Mouse (Mus musculus) thymus, adult 18-20 months (tissue): ENCODE measurements at regions not wholly inside any gene's neighbourhood (a gene's known extent, or its start where the extent isn't known, plus 50 kb on each side); places are given as distances from the start of the nearest gene placed in this dataset.

Experiments used
- DNase-seq, 2 experiments: peaks; one replicate each; pipeline ENCODE4 v3.0.0; 2022; ENCODE audit warnings: mixed read lengths in 2 of 2

- no peak for DNase-seq
Measured at GRCm38 (mm10) chr1:159034952-159035351, 54.7 kb upstream of the Pappa2 start.

- DNase-seq = no peak
Measured at GRCm38 (mm10) chr1:159036371-159036770, 56.1 kb upstream of the Pappa2 start.

DNA sequence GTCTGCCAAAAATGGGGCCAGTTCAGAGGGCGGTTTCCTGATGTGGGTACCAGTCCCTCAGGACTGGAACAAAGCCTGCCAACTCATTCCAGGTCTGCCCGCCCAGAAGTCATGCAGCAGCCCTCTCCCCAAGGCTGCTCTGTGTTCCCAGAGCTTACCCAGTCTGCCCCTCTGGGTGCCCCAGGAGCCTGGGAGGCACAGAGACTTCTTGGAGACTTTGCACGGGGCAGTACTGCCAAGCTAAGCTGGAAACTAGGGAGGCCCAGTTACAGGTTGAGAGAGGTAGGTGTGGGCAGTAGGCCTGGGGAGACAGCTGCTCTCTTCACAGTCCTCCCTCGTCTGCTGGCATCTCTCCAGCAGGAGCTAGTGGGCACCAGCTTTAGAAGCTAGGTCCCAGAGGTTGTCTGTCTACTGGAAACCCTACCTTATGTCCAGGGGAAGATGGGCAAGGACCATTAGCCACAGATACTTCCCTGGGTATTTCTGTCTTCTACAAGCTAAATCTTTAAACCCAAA lies 65.6 kb upstream of the Pappa2 start:
- DNase-seq = no peak

GRCm38 (mm10) chr1:159065024-159065423 lies 84.7 kb upstream of the Pappa2 start:
- no peak for DNase-seq

GRCm38 (mm10) chr1:159099205-159099604 lies 118.9 kb upstream of the Pappa2 start:
- no peak for DNase-seq

DNA sequence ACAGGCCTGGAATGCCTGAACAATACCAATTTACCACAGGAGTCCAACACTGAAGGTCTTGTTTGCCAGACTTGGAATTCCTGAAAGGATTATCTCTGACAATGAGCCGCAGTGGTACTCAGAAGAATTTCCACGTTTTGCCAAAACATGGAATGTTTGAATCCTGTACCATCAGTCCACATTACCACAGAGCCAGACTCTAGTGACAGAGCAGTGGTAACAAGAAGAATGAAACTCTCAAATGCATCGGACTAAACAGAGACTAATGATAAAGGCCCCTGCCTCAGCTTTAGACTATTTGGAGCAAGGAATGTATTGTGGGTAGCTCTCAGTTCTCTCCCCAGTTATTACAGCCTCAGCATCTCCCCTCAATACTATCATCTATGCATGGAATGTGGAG lies 109.9 kb upstream of the Cop1 start:
- no peak for DNase-seq

DNA sequence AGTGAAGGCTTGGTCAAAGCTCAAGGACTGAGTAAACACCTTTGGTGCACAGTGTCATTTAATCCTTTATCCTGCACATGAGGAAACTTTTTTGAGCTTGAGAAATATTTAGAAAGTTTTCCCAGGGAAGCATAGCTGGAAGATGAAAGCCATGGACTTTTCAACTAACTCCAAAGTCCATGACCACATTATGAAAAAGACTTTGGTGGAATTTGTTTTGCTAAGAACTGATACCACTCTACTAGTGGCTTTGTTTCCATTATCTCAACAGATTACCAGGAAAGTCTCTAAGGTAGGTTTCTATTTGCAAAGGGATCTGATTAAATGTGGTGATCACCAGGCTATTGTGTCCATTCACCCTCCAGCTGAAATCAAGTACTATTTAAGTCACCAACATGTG lies 107.2 kb upstream of the Cop1 start:
- no peak for DNase-seq

GRCm38 (mm10) chr1:159135301-159135700 lies 96.8 kb upstream of the Cop1 start:
- peak in 1 of 2 experiments; percentile 4 for DNase-seq

- no peak for DNase-seq
Measured at GRCm38 (mm10) chr1:159147788-159148497, 84.2 kb upstream of the Cop1 start.

DNA sequence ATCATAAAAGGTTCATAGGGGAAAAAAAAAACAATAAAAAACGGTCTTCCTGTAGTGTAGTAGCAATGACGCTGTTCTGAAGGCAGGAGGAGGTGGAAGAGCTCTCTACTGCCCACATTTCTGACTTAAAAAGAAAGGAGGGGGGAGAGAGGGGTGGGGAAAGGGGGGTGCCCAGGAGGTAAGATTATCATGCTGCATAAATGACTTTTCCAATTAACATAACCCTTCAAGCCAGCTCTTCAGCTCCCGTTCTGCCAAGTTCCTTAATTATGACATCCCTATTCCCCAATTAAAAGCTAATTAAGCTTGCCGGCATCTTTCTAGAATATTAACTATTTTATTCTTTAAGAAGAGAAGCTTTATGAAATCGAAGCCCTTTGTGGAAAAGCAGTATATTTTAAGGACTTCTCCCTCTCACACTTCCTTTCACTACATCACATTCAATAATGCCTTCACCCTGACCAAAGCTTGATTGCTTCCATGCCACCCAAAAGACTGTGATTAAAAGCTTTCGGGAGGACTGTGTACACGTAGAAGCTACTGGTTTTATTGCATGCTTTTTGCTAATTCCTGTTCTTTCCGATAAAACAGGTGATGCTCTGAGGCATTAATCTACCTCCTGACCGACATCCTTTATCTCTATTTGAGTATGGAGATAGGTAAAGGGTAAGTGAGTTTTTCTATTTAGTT lies 83.5 kb upstream of the Cop1 start:
- no peak for DNase-seq

- DNase-seq = no peak
Measured at GRCm38 (mm10) chr1:159149207-159149606, 82.9 kb upstream of the Cop1 start.

DNA sequence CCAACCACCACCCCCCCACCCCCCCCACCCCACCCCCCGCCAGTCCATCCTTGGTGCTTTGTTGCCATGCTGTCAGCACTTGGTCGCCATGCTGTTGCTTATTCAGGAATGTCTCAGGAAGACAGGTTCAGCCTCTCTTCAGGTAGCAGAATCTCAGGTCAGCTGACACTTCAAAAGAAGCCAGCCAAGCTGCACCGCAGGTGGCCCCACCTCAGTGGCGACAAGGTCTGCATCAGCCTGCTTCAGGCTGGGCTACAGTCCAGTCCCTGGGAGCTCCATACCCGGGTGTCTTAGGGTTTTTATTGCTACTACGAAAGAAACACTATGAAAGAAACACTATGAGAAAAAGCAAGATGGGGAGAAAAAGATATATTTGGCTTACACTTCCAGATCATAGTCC lies 82.4 kb upstream of the Cop1 start:
- no peak for DNase-seq

- no peak for DNase-seq
Measured at GRCm38 (mm10) chr1:159150351-159150750, 81.8 kb upstream of the Cop1 start.

DNA sequence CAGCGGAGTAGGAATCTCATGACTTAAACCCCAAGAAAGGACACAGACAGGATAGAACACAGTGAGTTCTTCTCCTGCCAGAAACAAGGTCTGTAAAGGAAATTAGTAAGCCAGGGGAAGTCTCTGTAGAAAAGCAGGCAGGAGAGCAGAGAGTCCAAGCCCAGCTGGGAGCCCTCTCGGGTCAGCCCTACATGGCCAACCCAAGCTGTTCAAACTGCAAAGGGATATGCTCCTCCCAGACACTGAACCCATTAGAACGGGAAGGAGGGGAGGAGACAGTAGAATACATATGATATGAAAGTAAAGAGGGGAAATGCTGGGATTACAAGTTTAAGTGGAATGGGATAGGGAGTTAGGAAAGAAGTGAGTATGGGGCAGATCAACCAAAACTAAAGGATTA lies 75.7 kb upstream of the Cop1 start:
- DNase-seq = no peak

DNA sequence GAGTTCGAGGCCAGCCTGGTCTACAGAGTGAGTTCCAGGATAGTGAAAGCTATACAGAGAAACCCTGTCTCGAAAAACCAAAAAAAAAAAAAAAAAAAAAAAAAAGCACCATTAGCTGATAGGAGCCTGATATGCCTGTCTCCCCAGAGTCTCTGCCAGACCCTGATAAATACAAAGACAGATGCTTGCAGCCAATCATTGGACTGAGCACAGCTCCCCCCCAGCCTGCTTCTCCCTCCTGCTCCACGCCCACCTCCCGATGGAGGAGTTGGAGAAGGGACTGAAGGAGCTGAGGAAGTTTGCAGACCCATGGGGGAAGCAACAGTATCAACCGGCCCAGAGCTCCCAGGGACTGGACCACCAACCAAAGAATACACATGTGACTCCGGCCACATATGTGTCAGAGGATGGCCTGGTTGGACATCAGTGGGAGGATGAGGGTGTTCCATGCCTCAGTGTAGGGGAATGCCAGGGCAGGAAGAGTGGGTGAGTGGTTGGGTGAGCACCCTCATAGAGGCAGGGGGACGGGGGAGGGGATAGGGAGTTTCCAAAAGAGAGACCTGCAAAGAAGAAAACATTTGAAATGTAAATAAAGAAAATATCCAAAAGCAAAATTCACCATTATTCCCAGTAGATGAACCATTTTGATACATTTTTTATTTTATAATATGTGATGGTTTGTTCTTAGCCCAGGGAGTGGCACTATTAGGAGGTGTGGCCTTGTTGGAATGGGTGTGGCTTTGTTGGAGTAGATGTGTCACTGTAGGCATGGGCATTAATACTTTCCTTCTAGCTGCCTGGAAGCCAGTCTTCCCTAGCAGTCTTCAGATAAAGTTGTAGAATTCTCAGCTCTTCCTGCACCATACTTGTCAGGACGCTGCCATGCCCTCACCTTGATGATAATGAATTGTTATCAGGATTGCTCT lies 71.8 kb upstream of the Cop1 start:
- no peak for DNase-seq

DNA sequence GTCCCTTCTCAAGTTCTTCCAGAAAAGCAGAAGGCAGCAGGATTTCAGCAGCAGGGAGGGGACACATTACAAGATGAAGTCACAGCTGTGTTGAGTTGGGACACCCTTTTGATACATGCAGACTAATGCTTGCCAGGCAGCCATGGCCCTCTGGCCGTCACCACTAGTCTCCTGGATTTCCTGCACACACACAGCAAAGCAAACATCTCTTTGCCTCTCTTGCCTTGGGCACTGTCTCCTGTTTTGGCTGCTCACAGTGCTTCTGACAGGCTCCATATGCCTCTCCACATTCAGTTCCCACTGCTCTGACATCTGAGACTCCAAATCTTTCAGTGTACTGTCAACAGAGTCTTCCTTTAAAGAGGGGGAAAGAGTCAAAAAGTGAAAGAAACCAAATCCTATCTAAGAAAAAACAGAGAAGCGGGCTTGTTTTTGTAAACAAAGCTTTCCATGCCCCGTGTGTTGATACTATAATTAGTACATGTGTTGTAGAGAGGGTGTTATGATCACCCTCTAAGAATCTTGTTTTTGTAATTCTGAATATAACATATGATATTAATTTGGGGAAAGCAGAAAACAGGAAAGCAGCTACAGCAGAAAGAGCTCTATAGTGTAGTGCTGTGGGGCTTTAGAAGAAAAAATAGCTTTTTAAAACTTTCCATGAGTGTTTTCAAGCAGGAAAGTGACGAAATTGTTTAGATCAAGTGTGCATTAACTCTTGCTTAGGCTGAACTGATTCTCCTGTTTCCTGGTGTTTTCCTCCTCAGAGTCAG lies 68.8 kb upstream of the Cop1 start:
- DNase-seq = no peak

DNA sequence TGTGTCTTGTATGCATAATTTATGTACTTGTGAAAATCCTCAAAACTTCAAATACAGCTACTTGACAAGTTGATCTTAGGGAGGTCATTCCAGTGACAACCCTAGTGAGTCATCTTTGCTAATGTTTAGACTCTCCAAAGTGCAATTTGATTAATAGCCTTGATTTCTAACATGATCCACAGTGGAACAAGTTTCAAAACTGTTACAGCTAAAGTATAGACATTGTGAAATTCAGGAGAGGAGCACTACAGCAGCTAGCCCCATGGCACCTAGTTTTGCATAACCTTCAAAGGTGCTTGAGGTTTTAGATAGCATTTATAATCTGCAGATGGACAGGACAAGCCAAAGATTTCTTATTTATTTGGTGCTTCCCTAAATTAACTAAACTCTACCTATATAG lies 50.1 kb upstream of the Cop1 start:
- DNase-seq = no peak
